Mouse (Mus musculus): ENCODE measurements at regions not wholly inside any gene's neighbourhood (a gene's known extent, or its start where the extent isn't known, plus 50 kb on each side); places are given as distances from the start of the nearest gene placed in this dataset.
"Not testable (repeated sequence)": the region's sequence is repeated elsewhere in the genome, so short reads cannot be mapped to it uniquely, and the experiment has no call there.

- Histone ChIP-seq H3K36me3 (ENCODE audit: control insufficient read depth, insufficient read depth, low read length) (no peaks in the 10 kb centered on the region), H3K4me1 (ENCODE audit: control insufficient read depth, insufficient read depth, insufficient read length, low read length) (no peaks in the 10 kb centered on the region), H3K27ac (ENCODE audit: insufficient read depth, low read depth, low read length) (no peak overlapping the region), H3K27me3 (ENCODE audit: control insufficient read depth, insufficient read depth, low read length) (no peaks in the 10 kb centered on the region), H3K4me3 (ENCODE audit: low read depth, low read length) (no peak overlapping the region)
- TF ChIP-seq POLR2A (IDR thresholded peaks at IDR 0.05; ENCODE audit: low read depth, low read length), result no peak
- WGBS, result 83% methylated on average over 8 of the region's 8 CpGs
Measured at GRCm38 (mm10) chr13:69129056-69129620, 129.8 kb upstream of the Adcy2 start.

- H3K27me3 ChIP-seq (ENCODE audit: control insufficient read depth, insufficient read depth, low read length), result no peaks in the 10 kb centered on the region
- 58% methylated on average over 3 of the region's 3 CpGs for WGBS
- TF ChIP-seq POLR2A (IDR thresholded peaks at IDR 0.05; ENCODE audit: low read depth, low read length) (no peak), CTCF (IDR thresholded peaks at IDR 0.05; ENCODE audit: extremely low read depth, insufficient read length, insufficient replicate concordance, low read depth, low read length) (no peak)
Measured at GRCm38 (mm10) chr13:69127522-69127921, 128.2 kb upstream of the Adcy2 start.

GRCm38 (mm10) chr13:69118743-69119142 is 119.4 kb upstream of the Adcy2 start:
- WGBS, result 95% methylated on average over 8 of the region's 8 CpGs
- not testable (repeated sequence) for H3K27ac ChIP-seq (ENCODE audit: insufficient read depth, low read depth, low read length); H3K27me3 ChIP-seq (ENCODE audit: control insufficient read depth, insufficient read depth, low read length); H3K36me3 ChIP-seq (ENCODE audit: control insufficient read depth, insufficient read depth, low read length); H3K4me3 ChIP-seq (ENCODE audit: low read depth, low read length); H3K4me1 ChIP-seq (ENCODE audit: control insufficient read depth, insufficient read depth, insufficient read length, low read length)

More at GRCm38 (mm10) chr13:69127522-69127921, 128.2 kb upstream of the Adcy2 start:
- H3K27ac ChIP-seq (ENCODE audit: insufficient read depth, low read depth, low read length), result no peak overlapping the region
- H3K4me3 ChIP-seq (ENCODE audit: low read depth, low read length), result no peak overlapping the region
- no peaks in the 10 kb centered on the region for H3K4me1 ChIP-seq (ENCODE audit: control insufficient read depth, insufficient read depth, insufficient read length, low read length)
- H3K36me3 ChIP-seq (ENCODE audit: control insufficient read depth, insufficient read depth, low read length), result no peaks in the 10 kb centered on the region

- no peaks in the 10 kb centered on the region for H3K27me3 ChIP-seq (ENCODE audit: control insufficient read depth, insufficient read depth, low read length)
- 75% methylated on average over 2 of the region's 2 CpGs for WGBS
- H3K36me3 ChIP-seq (ENCODE audit: control insufficient read depth, insufficient read depth, low read length), result no peaks in the 10 kb centered on the region
- no peak overlapping the region for H3K27ac ChIP-seq (ENCODE audit: insufficient read depth, low read depth, low read length)
- no peak for TF ChIP-seq POLR2A (IDR thresholded peaks at IDR 0.05; ENCODE audit: low read depth, low read length)
- no peak for TF ChIP-seq CTCF (IDR thresholded peaks at IDR 0.05; ENCODE audit: extremely low read depth, insufficient read length, insufficient replicate concordance, low read depth, low read length)
- H3K4me1 ChIP-seq (ENCODE audit: control insufficient read depth, insufficient read depth, insufficient read length, low read length), result no peaks in the 10 kb centered on the region
- no peak overlapping the region for H3K4me3 ChIP-seq (ENCODE audit: low read depth, low read length)
Measured at GRCm38 (mm10) chr13:69109168-69109567, 109.8 kb upstream of the Adcy2 start.

- WGBS, result 29% methylated on average over 1 of the region's 1 CpGs
- Histone ChIP-seq H3K27ac (ENCODE audit: insufficient read depth, low read depth, low read length) (no peak overlapping the region), H3K4me3 (ENCODE audit: low read depth, low read length) (no peak overlapping the region), H3K36me3 (ENCODE audit: control insufficient read depth, insufficient read depth, low read length) (no peaks in the 10 kb centered on the region), H3K4me1 (ENCODE audit: control insufficient read depth, insufficient read depth, insufficient read length, low read length) (no peaks in the 10 kb centered on the region), H3K27me3 (ENCODE audit: control insufficient read depth, insufficient read depth, low read length) (no peaks in the 10 kb centered on the region)
- TF ChIP-seq POLR2A (IDR thresholded peaks at IDR 0.05; ENCODE audit: low read depth, low read length), result no peak
- TF ChIP-seq CTCF (IDR thresholded peaks at IDR 0.05; ENCODE audit: extremely low read depth, insufficient read length, insufficient replicate concordance, low read depth, low read length), result peak; percentile 47; the same call in 1 of the 2 replicates
Measured at GRCm38 (mm10) chr13:69086613-69087012, 87.3 kb upstream of the Adcy2 start.

- no peak overlapping the region for H3K4me3 ChIP-seq (ENCODE audit: low read depth, low read length)
- H3K27me3 ChIP-seq (ENCODE audit: control insufficient read depth, insufficient read depth, low read length), result no peaks in the 10 kb centered on the region
- H3K27ac ChIP-seq (ENCODE audit: insufficient read depth, low read depth, low read length), result no peak overlapping the region
- no peaks in the 10 kb centered on the region for H3K36me3 ChIP-seq (ENCODE audit: control insufficient read depth, insufficient read depth, low read length)
- H3K4me1 ChIP-seq (ENCODE audit: control insufficient read depth, insufficient read depth, insufficient read length, low read length), result peaks cover 3% of the 10 kb centered on the region; the same call in 1 of the 2 replicates
- TF ChIP-seq CTCF (IDR thresholded peaks at IDR 0.05; ENCODE audit: extremely low read depth, insufficient read length, insufficient replicate concordance, low read depth, low read length) (no peak), POLR2A (IDR thresholded peaks at IDR 0.05; ENCODE audit: low read depth, low read length) (no peak)
Measured at GRCm38 (mm10) chr13:69070336-69070735, 71.0 kb upstream of the Adcy2 start.

GRCm38 (mm10) chr13:69069817-69070216 is 70.5 kb upstream of the Adcy2 start:
- Histone ChIP-seq H3K36me3 (ENCODE audit: control insufficient read depth, insufficient read depth, low read length) (no peaks in the 10 kb centered on the region), H3K27me3 (ENCODE audit: control insufficient read depth, insufficient read depth, low read length) (no peaks in the 10 kb centered on the region), H3K4me3 (ENCODE audit: low read depth, low read length) (no peak overlapping the region), H3K27ac (ENCODE audit: insufficient read depth, low read depth, low read length) (no peak overlapping the region), H3K4me1 (ENCODE audit: control insufficient read depth, insufficient read depth, insufficient read length, low read length) (peaks cover 3% of the 10 kb centered on the region; the same call in 1 of the 2 replicates)
- 73% methylated on average over 3 of the region's 3 CpGs for WGBS
- no peak for TF ChIP-seq CTCF (IDR thresholded peaks at IDR 0.05; ENCODE audit: extremely low read depth, insufficient read length, insufficient replicate concordance, low read depth, low read length)
- no peak for TF ChIP-seq POLR2A (IDR thresholded peaks at IDR 0.05; ENCODE audit: low read depth, low read length)

- H3K4me1 ChIP-seq (ENCODE audit: control insufficient read depth, insufficient read depth, insufficient read length, low read length), result peaks cover 3% of the 10 kb centered on the region; the same call in 1 of the 2 replicates
- no peak overlapping the region for H3K4me3 ChIP-seq (ENCODE audit: low read depth, low read length)
- no peaks in the 10 kb centered on the region for H3K36me3 ChIP-seq (ENCODE audit: control insufficient read depth, insufficient read depth, low read length)
- no peak overlapping the region for H3K27ac ChIP-seq (ENCODE audit: insufficient read depth, low read depth, low read length)
- 37% methylated on average over 2 of the region's 2 CpGs for WGBS
- TF ChIP-seq CTCF (IDR thresholded peaks at IDR 0.05; ENCODE audit: extremely low read depth, insufficient read length, insufficient replicate concordance, low read depth, low read length), result no peak
- no peak for TF ChIP-seq POLR2A (IDR thresholded peaks at IDR 0.05; ENCODE audit: low read depth, low read length)
- no peaks in the 10 kb centered on the region for H3K27me3 ChIP-seq (ENCODE audit: control insufficient read depth, insufficient read depth, low read length)
Measured at GRCm38 (mm10) chr13:69066636-69067035, 67.3 kb upstream of the Adcy2 start.
